ENCODE assay signal across 28 mouse cellular contexts in the genomic region with DNA sequence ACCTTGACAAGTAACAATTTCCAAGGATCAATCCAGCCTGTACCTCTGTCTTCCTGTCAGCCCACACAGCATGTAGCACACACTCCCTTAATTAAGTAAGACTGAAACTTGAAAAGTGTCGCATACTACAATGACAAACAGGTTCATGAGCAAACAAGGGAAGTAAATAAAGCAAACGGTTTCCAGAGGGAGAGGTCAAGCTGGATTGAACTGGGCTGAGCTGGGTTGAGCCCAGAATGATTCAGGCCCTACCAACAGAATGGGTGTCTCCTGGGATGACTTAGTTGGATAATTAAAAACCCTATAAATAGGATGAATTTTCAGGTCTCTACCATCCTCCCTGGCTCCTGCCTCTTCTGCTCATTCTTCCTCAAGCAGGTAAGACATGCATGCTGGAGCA. TPM values are rescaled to one million over a fixed set of nuclear protein-coding genes. Genes with fewer than 3 reads are reported as not detected.
DNase-seq lines count a peak whose midpoint lies in the region; ATAC-seq and TF ChIP-seq lines count a peak whose summit lies in the region.
"Had no signal": no experiment of that assay in that cellular context is flagged by ENCODE, and none has a peak within 500 bp of the region (broad histone marks: within the 10 kb centered on the region; RNA-seq: fewer than 3 reads in every experiment).

Rptn (plus strand) TSS at position 334 of the 400 bp plus-strand sequence.

- H3K9ac ChIP-seq in embryonic facial prominence, embryonic 15.5 days = no peak within 1 kb of the TSS
- H3K9ac ChIP-seq in lung, postnatal 0 days (replicated peaks; ENCODE audit: low read depth) = no peak within 1 kb of the TSS
- no peak within 1 kb of the TSS for H3K9ac ChIP-seq in stomach, embryonic 16.5 days (ENCODE audit: low read length)
- no peak within 1 kb of the TSS for H3K9ac ChIP-seq in heart, embryonic 12.5 days
- H3K9ac ChIP-seq: embryonic facial prominence, embryonic 13.5 days; forebrain, embryonic 13.5 days; heart, embryonic 15.5 days; hindbrain, embryonic 13.5 days had no signal

- H3K27me3 ChIP-seq in embryonic facial prominence, embryonic 15.5 days = no peaks in the 10 kb centered on the region
- no peaks in the 10 kb centered on the region for H3K27me3 ChIP-seq in embryonic facial prominence, embryonic 10.5 days (replicated peaks; ENCODE audit: low read depth, poor library complexity, severe bottlenecking)
- no peaks in the 10 kb centered on the region for H3K27me3 ChIP-seq in lung, postnatal 0 days (replicated peaks; ENCODE audit: insufficient read depth, low read length)
- H3K27me3 ChIP-seq in stomach, embryonic 16.5 days (ENCODE audit: control insufficient read depth, insufficient read depth, low read length) = no peaks in the 10 kb centered on the region
- H3K27me3 ChIP-seq in heart, embryonic 12.5 days (replicated peaks) = no peaks in the 10 kb centered on the region
- H3K27me3 ChIP-seq: embryonic facial prominence, embryonic 13.5 days; forebrain, embryonic 13.5 days; heart, embryonic 15.5 days; hindbrain, embryonic 13.5 days had no signal

- no peak for DNase-seq in embryonic facial prominence, embryonic 10.5 days (ENCODE audit: low spot score)
- no peak for DNase-seq in lung, postnatal 0 days (ENCODE audit: low spot score)
- no peak for DNase-seq in lung, postnatal 14 days
- DNase-seq: adrenal gland, adult 2 months; adrenal gland, postnatal 14 days; cerebellum, adult 11 months; cerebellum, adult 2 months; cerebellum, adult 9-11 months; cerebellum, postnatal 25 days; gastrocnemius, adult 2 months; gastrocnemius, postnatal 14 days; heart, adult 11 months; heart, postnatal 10 days; heart, postnatal 36 days had no signal

- no peak within 1 kb of the TSS for H3K27ac ChIP-seq in embryonic facial prominence, embryonic 15.5 days (replicated peaks)
- H3K27ac ChIP-seq in embryonic facial prominence, embryonic 10.5 days (replicated peaks) = no peak within 1 kb of the TSS
- no peak within 1 kb of the TSS for H3K27ac ChIP-seq in lung, postnatal 0 days (ENCODE audit: low read length)
- H3K27ac ChIP-seq in stomach, embryonic 16.5 days (ENCODE audit: low read length) = no peak within 1 kb of the TSS
- H3K27ac ChIP-seq in heart, embryonic 12.5 days (ENCODE audit: poor library complexity, severe bottlenecking) = no peak within 1 kb of the TSS
- H3K27ac ChIP-seq: embryonic facial prominence, embryonic 13.5 days; forebrain, embryonic 10.5 days; forebrain, embryonic 13.5 days; gastrocnemius, adult 2 months; heart, embryonic 15.5 days; hindbrain, embryonic 10.5 days; hindbrain, embryonic 13.5 days had no signal

- H3K4me1 ChIP-seq in embryonic facial prominence, embryonic 15.5 days = no peaks in the 10 kb centered on the region
- H3K4me1 ChIP-seq in embryonic facial prominence, embryonic 10.5 days = no peaks in the 10 kb centered on the region
- H3K4me1 ChIP-seq in lung, postnatal 0 days (ENCODE audit: insufficient read depth, low read depth, low read length) = no peaks in the 10 kb centered on the region
- H3K4me1 ChIP-seq in stomach, embryonic 16.5 days (ENCODE audit: control insufficient read depth, insufficient read depth, low read length) = no peaks in the 10 kb centered on the region
- no peaks in the 10 kb centered on the region for H3K4me1 ChIP-seq in heart, embryonic 12.5 days (replicated peaks)
- H3K4me1 ChIP-seq: embryonic facial prominence, embryonic 13.5 days; forebrain, embryonic 10.5 days; forebrain, embryonic 13.5 days; heart, embryonic 15.5 days; hindbrain, embryonic 10.5 days; hindbrain, embryonic 13.5 days had no signal

- WGBS in embryonic facial prominence, embryonic 15.5 days = 63% methylated on average over 2 of the region's 2 CpGs
- WGBS in embryonic facial prominence, embryonic 10.5 days = 74% methylated on average over 2 of the region's 2 CpGs
- 49% methylated on average over 2 of the region's 2 CpGs for WGBS in lung, postnatal 0 days
- 51% methylated on average over 2 of the region's 2 CpGs for WGBS in stomach, embryonic 16.5 days
- WGBS in heart, embryonic 12.5 days = 73% methylated on average over 2 of the region's 2 CpGs

- no peak within 1 kb of the TSS for H3K4me3 ChIP-seq in embryonic facial prominence, embryonic 15.5 days (replicated peaks)
- no peak within 1 kb of the TSS for H3K4me3 ChIP-seq in embryonic facial prominence, embryonic 10.5 days
- no peak within 1 kb of the TSS for H3K4me3 ChIP-seq in lung, postnatal 0 days (ENCODE audit: low read depth, low read length)
- H3K4me3 ChIP-seq in stomach, embryonic 16.5 days (replicated peaks; ENCODE audit: low read length) = no peak within 1 kb of the TSS
- H3K4me3 ChIP-seq in heart, embryonic 12.5 days = no peak within 1 kb of the TSS
- H3K4me3 ChIP-seq: embryonic facial prominence, embryonic 13.5 days; forebrain, embryonic 10.5 days; forebrain, embryonic 13.5 days; gastrocnemius, adult 2 months; heart, embryonic 15.5 days; hindbrain, embryonic 10.5 days; hindbrain, embryonic 13.5 days had no signal

- no peak for TF ChIP-seq CTCF in lung, postnatal 0 days (IDR thresholded peaks at IDR 0.05)

- H3K4me2 ChIP-seq in embryonic facial prominence, embryonic 15.5 days (replicated peaks) = no peak within 1 kb of the TSS
- no peak within 1 kb of the TSS for H3K4me2 ChIP-seq in lung, postnatal 0 days (replicated peaks; ENCODE audit: low read depth, low read length)
- no peak within 1 kb of the TSS for H3K4me2 ChIP-seq in stomach, embryonic 16.5 days (ENCODE audit: low read depth, low read length)
- no peak within 1 kb of the TSS for H3K4me2 ChIP-seq in heart, embryonic 12.5 days
- H3K4me2 ChIP-seq: embryonic facial prominence, embryonic 13.5 days; forebrain, embryonic 13.5 days; heart, embryonic 11.5 days; heart, embryonic 15.5 days; hindbrain, embryonic 13.5 days had no signal

- no peak for ATAC-seq in embryonic facial prominence, embryonic 15.5 days (ENCODE audit: insufficient number of reproducible peaks, low FRiP score, low TSS enrichment, low read depth)
- ATAC-seq in lung, postnatal 0 days = 0 out of 2 replicates have a peak, but pooled peaks have one; percentile 16
- peak; percentile 53; the same call in 1 of the 2 replicates for ATAC-seq in stomach, embryonic 16.5 days (ENCODE audit: insufficient read depth, low FRiP score)
- ATAC-seq in heart, embryonic 12.5 days (ENCODE audit: insufficient number of reproducible peaks, low FRiP score) = no peak
- ATAC-seq: forebrain, embryonic 13.5 days; forebrain, embryonic 16.5 days; hindbrain, embryonic 16.5 days; Patski had no signal

- H3K9me3 ChIP-seq in embryonic facial prominence, embryonic 15.5 days (replicated peaks) = no peaks in the 10 kb centered on the region
- H3K9me3 ChIP-seq in embryonic facial prominence, embryonic 10.5 days = no peaks in the 10 kb centered on the region
- no peaks in the 10 kb centered on the region for H3K9me3 ChIP-seq in lung, postnatal 0 days (ENCODE audit: low read length)
- no peaks in the 10 kb centered on the region for H3K9me3 ChIP-seq in stomach, embryonic 16.5 days (replicated peaks; ENCODE audit: control insufficient read depth, low read length)
- no peaks in the 10 kb centered on the region for H3K9me3 ChIP-seq in heart, embryonic 12.5 days (replicated peaks)
- H3K9me3 ChIP-seq: embryonic facial prominence, embryonic 13.5 days; forebrain, embryonic 10.5 days; forebrain, embryonic 13.5 days; heart, embryonic 15.5 days; hindbrain, embryonic 10.5 days; hindbrain, embryonic 13.5 days had no signal

- no peaks in the 10 kb centered on the region for H3K36me3 ChIP-seq in embryonic facial prominence, embryonic 15.5 days
- H3K36me3 ChIP-seq in embryonic facial prominence, embryonic 10.5 days (replicated peaks) = no peaks in the 10 kb centered on the region
- no peaks in the 10 kb centered on the region for H3K36me3 ChIP-seq in lung, postnatal 0 days (ENCODE audit: insufficient read depth, low read length)
- no peaks in the 10 kb centered on the region for H3K36me3 ChIP-seq in stomach, embryonic 16.5 days (ENCODE audit: control insufficient read depth, insufficient read depth, low read length)
- H3K36me3 ChIP-seq in heart, embryonic 12.5 days = no peaks in the 10 kb centered on the region
- H3K36me3 ChIP-seq: embryonic facial prominence, embryonic 13.5 days; forebrain, embryonic 10.5 days; G1E; heart, embryonic 15.5 days; hindbrain, embryonic 10.5 days; hindbrain, embryonic 13.5 days had no signal

- TF ChIP-seq EP300 in lung, postnatal 0 days (IDR thresholded peaks at IDR 0.05) = no peak

RNA-seq across cellular contexts. Expression of gene Rptn, which starts in this region (rescaled TPM):
- 18.8 and 22.8 TPM in 2 replicates for polyA plus RNA-seq in embryonic facial prominence, embryonic 15.5 days (2015; fragmentation: Nextera tagmentation; extraction: Ambion mirVana)
- polyA plus RNA-seq in embryonic facial prominence, embryonic 10.5 days (2016; fragmentation: Nextera tagmentation; extraction: Ambion mirVana) = not detected in 2 replicates
- 0.04 TPM in 1 of 2 replicates, not detected in the other for polyA plus RNA-seq in lung, postnatal 0 days (2015; fragmentation: Nextera tagmentation; extraction: Ambion mirVana)
- polyA plus RNA-seq in stomach, embryonic 16.5 days (2015; fragmentation: Nextera tagmentation; extraction: Ambion mirVana) = 30.5 and 60.5 TPM in 2 replicates
- polyA plus RNA-seq in heart, embryonic 12.5 days (2016; fragmentation: Nextera tagmentation; extraction: Ambion mirVana) = not detected in 2 replicates
- polyA plus RNA-seq: adrenal gland, adult 2 months; cerebellum, adult 2 months; embryonic facial prominence, embryonic 13.5 days; forebrain, embryonic 10.5 days; forebrain, embryonic 13.5 days; forebrain, embryonic 16.5 days; G1E; heart, embryonic 11.5 days; heart, embryonic 15.5 days; hindbrain, embryonic 10.5 days; hindbrain, embryonic 13.5 days; hindbrain, embryonic 16.5 days; Patski had no signal

Comparison
In these comparisons a context has a peak if more than half of its experiments do, and no peak if none do; other contexts are left out.
1. RNA of gene Rptn (polyA plus RNA-seq): 30.5 to 60.5 TPM in stomach, embryonic 16.5 days and 18.8 to 22.8 TPM in embryonic facial prominence, embryonic 15.5 days; 0.04 TPM in lung, postnatal 0 days, not detected in embryonic facial prominence, embryonic 10.5 days and not detected in heart, embryonic 12.5 days; every median in the first group is over 10 times any median in the second.
2. Peak in ATAC-seq in lung, postnatal 0 days; RNA of the gene not detected or under 1 TPM.